Mouse (Mus musculus) thymus, postnatal 25 days (tissue): ENCODE results near the gene Exo5.

Experiments used
- DNase-seq: peaks from one replicate; pipeline ENCODE4 v3.0.0; 2022

The Exo5 gene

DNA sequence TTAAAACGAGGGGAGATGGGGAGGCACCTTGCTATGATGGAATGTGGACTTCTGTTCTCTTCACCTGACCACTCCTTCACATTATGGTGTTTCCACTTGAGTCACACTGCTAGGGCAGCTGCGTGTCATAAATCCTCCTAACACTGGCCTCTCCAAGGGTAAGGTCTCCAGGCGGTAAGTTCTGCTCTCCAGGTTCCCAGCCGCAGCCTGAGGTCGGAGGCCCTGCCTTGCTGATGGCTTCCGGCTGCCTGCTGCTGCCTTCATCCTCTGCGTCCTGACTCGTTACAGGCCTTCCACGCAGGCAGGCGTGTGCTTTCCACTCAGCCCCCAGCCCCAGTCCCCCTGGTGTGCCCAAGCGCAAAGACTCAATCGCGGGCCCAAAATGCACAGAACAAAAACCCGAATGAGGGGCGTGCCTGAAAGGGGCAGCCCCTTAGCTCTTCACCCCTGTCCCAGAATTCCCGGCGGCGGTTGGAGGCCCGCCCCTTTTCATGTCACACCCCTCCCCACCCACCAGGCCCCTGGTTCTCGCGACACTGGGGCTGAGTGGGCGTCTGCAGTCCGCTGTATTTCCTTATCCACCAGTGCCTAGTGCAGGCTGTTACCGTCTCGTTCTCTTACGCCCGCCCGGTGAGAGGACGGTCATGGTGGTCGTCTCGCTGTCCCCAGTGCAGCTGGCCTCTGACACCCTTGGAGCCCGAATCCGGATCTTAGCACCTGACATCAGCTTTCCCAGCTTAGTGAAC, at the start of gene Exo5:
Gene Exo5, minus strand, starts transcription at position 464 of the 746 bp plus-strand sequence.
- DNase-seq = peak; percentile 94

DNA sequence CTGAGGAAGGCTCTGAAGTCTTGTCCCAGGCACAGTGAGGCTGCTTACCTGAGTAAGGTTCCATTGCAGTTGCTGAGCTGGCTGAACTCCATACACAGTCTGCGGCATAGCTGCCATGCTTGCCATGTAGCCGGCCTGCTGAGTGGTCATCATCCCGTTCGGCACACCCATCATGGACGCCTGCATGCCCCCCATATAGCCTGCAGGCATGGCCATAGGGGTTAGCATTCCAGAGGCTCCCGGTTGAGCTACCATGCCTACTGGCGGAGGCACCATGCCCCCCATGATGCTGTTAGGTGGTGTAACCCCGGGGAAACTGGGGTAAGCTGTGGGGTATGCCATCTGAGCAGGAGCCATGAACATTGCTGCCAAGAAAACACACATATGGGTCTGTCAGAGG, 47.0 kb upstream of the Exo5 start:
- no peak for DNase-seq

DNA sequence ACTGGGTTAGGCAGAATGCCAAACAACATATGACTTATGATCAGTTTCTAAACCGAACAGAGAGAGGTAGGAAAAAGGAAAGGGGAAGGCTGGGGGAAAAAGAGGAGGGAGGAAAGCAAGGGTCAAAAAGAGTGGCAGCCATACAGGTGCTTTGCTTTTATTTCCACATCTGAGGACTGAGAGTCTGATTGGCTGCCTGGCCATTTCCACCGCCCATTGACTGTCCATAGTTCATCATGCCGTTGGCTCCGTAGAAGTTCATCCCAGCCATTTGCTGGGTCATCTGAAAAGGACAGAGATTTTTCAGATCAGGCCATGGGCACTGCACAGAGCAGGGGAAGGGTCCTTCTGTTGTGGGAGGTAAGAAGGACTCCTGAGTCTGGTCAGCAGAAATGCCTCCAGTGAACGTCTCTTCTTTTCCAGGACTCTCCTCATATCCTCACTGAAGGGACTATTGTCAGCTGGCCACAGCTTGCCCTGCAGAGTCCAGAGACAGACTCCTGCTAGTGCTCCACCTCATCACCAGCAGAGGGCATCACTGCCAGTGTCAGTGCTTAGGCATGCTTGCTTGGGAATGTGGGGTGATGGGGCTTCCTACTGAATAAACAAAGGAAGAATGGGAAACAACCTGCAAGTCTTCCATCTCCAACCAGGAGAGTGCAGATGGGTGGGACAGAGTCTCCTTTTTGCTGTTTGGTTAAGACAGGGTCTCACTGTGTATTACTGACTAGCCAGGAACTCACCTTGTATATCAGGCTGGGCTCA, 44.7 kb upstream of the Exo5 start:
- peak; percentile 50 for DNase-seq

DNA sequence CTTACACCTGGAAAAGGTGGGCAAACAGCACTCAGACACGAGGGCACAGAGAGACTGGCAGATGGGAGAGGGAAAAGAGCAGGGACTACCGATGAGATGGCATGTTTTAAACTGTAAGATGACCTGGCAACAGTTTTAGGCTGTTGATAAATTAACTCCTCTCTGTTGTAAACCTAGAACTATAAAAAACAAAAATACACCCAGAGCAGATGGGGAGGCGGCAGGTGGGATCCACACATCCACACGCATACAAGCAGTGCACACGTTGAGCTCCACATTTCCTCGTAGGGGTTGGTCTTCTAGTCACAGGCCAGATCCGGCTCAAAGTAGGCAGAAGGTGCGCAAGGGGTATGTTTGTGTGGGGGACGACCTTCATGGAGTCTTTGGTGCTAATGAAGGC, 43.7 kb upstream of the Exo5 start:
- DNase-seq = no peak

DNA sequence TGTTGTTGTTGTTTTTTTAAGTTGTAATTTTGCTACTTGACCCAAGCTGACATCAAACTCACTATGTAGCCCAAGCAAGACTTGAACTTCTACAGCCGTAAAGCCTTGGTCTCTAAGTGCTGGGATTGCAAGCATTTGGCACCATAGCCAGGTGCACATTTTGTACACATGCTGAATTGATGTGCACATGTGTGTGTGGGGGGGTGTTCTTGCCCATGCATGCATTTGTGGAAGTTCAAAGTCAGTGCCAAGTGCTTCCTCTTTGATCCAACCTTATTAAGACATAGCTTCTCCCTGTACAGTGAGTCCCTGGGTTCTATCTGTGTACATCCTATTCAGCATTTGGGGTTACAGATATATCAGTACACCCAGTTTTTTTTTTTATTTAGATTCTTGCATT, 30.8 kb upstream of the Exo5 start:
- DNase-seq = no peak

DNA sequence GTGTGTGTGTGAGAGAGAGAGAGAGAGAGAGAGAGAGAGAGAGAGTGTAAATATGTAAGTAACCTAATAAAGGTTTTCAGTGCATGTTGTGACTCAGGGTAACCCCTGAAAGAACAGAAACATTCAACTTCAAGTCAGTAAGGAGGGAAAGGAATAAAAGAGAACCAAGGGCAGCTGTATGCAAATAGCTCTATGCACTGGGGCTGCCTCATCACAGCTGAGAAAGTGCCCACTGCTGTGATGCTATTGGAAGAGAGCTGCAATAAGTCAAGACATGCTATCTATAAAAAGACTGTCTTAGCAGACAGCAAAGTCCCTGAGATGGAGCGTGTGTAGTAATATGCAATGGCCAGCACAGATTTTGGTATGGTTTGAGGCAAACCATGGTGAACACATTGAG, 28.9 kb upstream of the Exo5 start:
- no peak for DNase-seq

DNA sequence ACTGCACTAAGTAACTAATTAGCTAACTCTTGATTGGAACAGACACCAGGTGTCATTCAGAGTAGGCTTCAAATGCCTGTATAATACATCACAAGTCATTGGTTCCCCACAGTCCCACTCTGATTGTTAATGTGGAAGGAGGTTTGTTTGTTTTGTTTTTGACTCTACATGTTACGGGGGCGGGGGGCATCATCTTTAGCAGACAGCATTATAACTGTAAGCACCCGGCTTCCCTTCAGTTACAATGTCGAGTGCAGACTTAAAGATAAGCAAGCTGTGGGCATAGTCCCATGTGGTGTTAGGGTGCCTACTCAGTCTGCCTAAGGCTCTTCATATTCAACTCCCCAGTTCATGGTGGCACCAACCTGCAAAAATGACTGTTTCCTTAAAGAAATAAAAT, 28.2 kb upstream of the Exo5 start:
- DNase-seq = no peak

DNA sequence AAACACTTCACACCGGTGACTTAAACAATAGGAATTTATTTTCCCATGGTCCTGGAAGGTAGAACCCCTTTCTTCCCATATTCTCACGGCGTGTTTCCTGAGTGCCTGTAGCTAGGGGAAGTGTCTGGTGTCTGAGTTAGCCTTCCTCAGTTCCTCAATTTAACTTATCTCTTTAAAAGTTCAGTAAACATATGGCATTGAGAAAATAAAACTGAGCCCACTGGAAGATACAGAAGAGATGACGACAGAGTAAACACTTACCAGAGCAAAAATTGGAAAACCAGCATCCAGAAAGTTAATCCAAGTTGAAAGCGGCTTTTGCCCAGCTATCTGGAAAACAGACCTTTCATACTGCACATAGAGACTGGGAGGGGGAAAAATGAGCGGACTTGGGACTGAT, 27.3 kb upstream of the Exo5 start:
- DNase-seq = peak; percentile 20

DNA sequence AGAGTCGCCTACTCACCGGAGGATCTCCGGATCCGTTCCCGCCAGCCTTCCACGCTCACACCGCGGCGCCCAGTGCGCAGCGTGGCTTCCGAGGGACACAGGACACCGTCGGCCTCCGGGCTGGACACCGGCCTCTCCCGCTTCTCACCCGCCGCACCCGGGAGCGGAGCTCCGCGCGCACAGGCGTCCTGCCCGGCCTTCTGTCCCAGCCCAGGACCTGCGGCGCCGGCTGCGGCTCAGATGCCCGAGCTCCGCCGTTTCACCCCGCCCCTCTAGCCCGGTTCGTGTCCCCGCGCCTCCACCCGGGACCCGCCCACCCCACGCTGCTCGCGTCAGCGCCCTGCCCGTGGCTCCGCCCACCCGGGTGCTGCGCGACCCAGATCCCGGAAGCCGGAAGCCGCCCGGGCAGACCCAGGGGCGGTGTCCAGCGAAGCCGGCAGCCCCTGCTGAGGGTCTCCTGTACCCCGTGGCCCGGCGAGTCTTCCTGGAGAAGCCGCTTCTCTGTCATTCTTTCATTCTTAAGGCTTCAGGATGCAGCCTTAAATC, 26.7 kb upstream of the Exo5 start, which contains the start of gene Zfp69:
Gene Zfp69, minus strand, starts transcription at position 272 of the 546 bp plus-strand sequence.
- DNase-seq = peak; percentile 92

DNA sequence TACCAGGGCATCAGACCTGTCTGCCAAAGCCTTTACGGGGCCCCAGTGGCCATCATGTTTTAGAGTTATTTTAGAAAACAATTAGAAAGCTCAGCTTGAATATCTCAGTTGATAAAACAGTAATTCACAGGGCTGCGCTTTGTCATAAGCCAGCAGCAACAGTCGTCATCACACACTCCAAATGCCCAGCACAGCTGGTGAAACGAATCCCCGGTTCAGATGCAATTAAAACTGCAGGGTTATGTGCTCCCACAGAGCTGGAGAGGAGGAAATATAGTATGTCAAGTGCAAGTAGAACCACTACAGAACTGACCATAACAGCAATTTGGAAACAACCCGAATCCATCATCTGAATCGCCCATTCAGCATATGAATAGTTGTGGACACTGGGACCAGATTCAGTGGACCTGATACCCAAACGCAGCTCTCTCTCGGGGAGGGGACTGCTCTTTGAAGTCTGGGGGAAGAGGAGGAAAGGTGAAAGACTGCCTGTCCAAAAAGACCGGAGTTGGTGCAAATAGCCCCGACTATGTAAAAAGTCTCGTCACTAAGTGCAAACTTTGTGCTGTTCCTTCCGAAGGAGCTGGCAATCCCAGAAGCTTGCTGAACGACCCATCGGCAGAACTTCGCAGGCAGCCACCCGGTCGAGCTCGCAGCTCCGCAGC, 26.1 kb upstream of the Exo5 start:
- peak; percentile 16 for DNase-seq

DNA sequence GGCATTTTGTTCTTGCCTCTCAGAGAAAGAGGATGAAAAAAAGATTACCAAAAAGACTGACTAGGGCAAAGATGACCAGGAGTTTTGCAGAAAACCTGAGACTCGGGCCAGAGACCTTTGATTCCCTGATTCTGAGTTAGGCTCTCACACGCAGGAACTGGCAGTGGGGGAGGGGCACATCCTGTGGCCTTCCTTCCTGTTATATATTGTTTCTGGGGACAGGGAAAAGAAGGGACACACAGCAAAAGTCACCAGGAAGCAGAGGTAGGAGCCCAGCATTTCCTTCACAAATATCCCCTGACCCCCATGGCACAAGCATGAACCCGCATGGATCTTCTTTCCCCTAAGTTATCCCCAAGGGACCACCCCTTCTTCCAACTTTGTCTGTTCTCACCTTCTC, 24.1 kb upstream of the Exo5 start:
- DNase-seq = peak; percentile 20

DNA sequence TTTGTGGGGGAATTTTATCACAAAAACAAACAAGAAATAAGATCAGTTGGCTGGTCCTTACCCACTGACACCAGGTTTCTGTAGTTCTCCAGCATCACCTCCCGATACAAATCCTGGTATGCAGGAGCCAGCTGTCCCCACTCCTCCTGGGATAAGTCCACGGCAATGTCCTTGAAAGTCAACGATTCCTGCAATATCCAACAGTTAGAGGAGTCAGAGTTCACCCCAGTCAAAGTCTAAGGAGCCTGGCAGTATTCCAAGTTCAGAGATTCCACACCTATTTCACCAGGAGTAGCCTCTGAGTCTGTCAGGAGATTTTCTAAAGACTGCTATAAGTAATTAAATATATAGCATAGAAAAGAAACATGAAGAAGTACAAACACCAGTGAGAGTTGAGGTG, 10.2 kb upstream of the Exo5 start:
- DNase-seq = no peak

DNA sequence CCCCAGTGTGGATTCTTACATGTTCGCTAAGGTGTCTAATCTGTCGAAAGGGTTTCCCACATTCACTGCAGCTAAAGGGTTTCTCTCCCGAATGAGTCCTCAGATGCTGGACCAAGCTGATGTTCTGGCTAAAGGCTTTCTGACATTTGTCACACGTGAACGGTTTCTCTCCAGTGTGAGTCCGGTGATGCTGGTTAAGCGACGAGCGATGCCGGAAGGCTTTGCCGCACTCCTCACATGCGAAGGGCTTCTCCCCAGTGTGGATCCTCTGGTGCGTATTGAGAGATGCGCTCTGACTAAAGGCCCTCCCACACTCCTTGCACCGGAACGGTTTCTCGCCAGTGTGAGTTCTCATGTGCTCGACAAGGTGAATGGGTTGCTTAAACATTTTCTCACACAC, 5.9 kb upstream of the Exo5 start:
- DNase-seq = no peak

DNA sequence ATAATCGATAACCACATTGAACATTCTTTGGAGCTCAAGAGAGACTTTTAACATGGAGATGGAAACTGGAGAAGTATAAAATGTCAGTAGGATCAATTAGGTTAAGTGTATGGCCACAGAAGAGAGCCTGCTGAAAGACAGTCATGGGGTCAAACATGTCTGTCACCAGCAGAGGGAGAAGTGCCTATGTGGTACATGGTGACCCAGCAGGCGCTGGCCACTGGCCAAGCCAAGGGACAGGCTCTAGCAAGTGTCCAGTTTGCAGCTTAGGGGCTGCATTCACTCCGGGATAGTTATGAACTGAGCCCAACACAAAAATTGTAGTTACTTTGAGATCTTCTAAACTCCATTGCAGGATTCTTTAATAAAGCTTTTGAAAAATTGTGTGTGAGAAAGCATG, 3.9 kb upstream of the Exo5 start:
- DNase-seq = no peak

DNA sequence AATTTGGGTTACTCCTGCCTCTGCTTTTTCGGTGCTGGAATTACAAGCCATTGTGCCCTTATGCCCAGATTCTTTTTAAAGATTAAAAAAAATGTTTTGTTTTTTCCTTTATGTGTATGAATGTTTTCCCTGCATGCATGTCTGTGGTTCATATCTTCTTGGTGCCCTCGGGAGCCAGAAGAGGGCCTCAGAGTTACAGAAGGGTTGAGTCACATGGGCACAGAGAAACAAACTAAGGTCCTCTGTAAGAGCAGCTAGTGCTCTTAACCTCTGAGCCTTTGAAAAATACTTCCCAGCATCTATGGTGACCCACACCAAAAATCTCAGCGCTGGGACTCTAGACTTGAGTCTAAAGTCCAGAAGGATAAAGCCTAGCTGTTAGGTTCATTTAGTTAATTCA, 569 bp upstream of the Exo5 start:
- peak; percentile 64 for DNase-seq

DNA sequence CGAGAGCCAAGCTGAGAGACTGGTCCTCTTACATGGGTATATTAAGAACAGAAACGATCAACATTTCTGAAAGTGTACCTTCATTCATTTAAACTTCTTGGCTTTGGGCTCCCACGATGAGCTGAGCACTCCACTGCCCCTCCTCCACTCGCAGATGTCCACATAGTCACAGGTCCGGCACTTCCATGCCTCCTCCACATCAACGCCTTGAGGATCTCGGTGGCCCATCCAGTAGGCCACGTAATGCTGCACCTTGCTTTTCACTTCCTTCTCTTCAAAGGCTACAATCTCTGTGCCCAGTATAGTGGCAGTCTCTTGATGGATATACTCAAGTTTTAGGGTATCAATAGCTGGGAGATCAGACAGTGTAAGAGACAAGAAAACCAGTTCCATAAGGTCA, 3.4 kb downstream of the Exo5 start:
- no peak for DNase-seq

DNA sequence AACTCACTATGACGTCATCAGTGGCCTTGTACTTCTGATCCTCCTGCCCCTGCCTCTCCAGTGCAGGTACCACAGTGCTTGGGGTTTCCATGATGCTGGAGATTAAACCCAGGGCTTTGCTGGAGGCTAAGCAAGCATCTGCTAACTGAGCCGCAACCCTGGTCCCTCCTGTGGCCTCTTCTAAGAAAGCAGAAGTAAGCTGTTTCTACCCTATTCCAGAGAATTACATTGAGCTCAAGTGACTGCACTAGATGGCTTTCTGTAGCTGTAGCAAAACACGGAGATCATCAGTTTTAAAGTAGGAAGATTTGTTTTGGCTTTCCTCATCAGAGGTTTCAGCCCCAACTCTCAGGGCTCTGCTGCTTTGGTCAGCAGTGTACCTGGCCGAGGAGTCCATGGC, 10.3 kb downstream of the Exo5 start:
- DNase-seq = no peak

DNA sequence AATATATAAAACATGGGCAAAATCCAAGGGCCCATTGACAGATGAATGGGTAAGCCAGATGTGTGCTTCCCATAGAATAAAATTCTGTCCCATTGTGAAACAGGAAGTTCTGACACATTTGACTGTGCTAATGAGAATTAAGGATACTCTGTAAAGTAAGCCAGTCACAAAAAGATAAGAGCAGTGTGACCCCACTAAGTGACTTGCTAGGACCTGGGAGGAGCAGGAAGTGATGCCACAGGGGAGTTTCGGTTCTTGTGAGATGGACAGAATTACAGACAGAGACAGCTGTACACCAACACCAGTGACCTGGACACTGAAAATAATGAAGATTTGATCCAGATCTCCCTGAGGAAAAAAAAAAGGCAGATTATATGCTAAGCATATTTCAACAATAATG, 11.0 kb downstream of the Exo5 start:
- DNase-seq = no peak

DNA sequence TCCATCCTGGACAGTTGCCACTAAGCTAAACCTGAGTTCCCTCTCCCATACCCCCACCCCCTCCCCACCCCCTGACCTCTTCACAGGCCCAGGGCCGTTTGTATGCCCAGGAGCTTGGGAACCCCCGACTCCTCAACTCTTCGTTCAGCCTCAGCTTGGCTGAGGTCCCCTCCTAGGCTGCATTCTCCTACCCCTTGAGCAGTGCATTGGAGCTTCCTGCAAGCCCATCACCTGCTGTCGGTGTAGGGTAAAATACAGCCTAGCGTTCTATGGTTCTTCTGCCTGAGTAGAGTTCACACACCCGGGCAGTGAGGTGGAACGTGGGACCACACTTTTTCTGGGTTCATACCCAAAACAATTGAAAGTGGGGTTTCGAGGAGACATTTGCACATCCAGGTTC, 11.4 kb downstream of the Exo5 start:
- no peak for DNase-seq

DNA sequence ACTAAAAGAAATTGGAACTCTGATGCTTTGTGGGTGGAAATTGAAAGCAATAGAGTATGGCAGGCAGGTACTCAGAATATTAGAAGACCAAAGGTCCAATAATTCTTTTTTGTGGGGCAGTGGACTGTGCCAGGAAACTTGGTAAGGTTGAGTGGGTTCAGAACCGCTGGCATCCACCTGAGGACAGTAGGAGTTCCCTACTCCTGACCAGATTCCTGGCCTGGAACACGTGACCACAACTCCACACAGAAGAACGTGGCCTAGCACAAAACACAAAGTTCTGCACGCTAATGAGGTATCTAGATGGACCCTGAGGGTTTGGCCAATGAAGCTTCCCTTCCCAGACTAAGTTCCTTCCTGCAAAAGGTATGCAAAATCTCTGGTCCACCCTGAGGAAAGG, 12.0 kb downstream of the Exo5 start:
- DNase-seq = no peak

DNA sequence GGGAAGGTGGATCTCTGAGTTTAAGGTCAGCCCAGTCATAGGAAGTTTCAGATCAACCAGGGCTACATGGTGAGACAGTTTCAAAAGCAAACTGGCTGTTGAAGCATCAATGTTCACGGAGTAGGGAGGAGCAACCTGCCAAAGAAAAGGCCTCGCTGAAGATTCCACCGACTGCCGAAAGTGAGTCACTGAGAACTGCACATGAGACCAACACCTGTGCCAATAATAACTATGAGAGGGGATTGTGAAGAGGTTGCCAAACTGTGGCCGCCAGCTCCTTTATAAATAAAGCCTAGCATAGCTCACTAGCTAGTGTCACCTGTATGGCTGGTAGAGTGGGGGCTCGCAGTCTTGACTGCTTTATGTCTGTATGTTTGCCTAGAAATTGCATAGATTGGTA, 13.7 kb downstream of the Exo5 start:
- no peak for DNase-seq

DNA sequence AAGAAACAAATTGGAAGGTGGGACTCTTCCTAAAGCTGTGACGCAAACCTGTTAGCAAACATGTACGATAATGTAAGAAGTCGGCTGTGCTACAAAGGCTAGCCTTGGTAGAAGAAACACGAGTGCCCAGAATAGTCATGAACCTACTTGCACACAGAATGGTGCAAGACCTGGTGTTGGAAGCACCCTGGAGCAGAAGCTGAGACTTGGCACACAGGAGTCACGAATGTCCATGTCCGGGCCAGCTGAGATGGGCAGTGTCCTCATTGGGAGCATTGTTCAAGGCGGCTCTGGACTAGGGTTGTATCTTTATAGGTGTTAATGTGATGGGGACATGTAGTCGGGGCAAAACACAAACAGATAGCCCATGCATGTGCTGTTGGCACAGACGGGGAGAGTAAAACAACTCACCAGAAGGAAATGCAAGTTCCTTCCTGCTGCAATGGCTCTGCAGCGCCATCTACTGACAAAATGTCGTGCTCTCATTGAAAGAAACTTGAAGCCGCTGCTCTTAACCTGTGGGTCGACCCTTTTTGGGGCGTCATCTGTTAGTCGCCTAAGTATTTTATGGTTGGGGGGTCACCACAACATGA, 15.2 kb downstream of the Exo5 start:
- peak; percentile 68 for DNase-seq

DNA sequence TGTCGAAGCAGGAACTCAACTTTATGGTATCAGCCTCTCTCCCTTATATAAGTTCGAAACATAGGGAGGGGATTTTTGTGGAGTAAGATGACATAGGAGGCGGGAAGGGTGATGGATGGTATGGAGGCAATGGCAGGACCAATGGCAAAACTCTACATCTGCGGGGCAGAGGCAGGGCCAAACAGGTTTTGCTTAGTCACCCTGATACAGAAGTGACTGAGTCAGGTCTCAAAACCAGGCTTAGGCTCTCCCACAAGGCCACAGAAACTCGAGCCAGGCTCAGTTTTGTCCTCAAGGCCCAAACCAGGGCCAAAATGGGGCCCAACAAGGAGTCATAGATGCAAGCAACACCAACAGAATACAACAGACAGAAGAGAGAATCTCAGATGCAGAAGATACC, 19.2 kb downstream of the Exo5 start:
- DNase-seq = no peak
